In genomic region chr11:108424889-108425591, GRCm38 (mm10) we compare ENCODE assay signal across 8 mouse cellular contexts. TPM values are rescaled to one million over a fixed set of nuclear protein-coding genes. Genes with fewer than 3 reads are reported as not detected.
DNase-seq lines count a peak whose midpoint lies in the region; ATAC-seq lines count a peak whose summit lies in the region.

Gene Cep112, plus strand, starts transcription at chr11:108425192.

- DNase-seq in adrenal gland, adult (ENCODE audit: inconsistent age in 2 of 2, low spot score in 1 of 2) = peak; percentile 99
- peak; percentile 100 for DNase-seq in embryo, embryonic 10.5 days (ENCODE audit: low spot score)
- DNase-seq in gastrocnemius, postnatal 14 days = peak; percentile 97
- DNase-seq in left cerebral cortex, postnatal 10 days (ENCODE audit: extremely low spot score in 1 of 2, low spot score in 2 of 2) = peak; percentile 97 to 99
- DNase-seq in right cerebral cortex, postnatal 25 days = peak; percentile 94
- DNase-seq in urinary bladder, postnatal 4 days (ENCODE audit: low spot score in 2 of 2) = peak; percentile 97 to 98

- peak; percentile 97 for ATAC-seq in inflammation-experienced regulatory T-cells, adult 6 months
- ATAC-seq in megakaryocyte-erythroid progenitor cell, adult 5-6 weeks (replicated peaks; ENCODE audit: low FRiP score, low TSS enrichment, poor library complexity, severe bottlenecking) = peak; percentile 98

- intact Hi-C loops in gastrocnemius, postnatal 14 days (cut with DNase I; ENCODE audit: low total_unique reads) = no loop called here
- intact Hi-C loops in left cerebral cortex, postnatal 10 days (cut with DNase I) = no loop called here

RNA-seq across cellular contexts. Expression of gene Cep112, which starts in this region (rescaled TPM):
- total RNA-seq in gastrocnemius, postnatal 14 days (2021) = 1 to 10 TPM; 3.9 to 5.9 TPM
- 1 to 10 TPM in 2 of 3 experiments, under 1 TPM in 1; 0.62 to 1.8 (median 1.0) TPM for polyA plus RNA-seq in inflammation-experienced regulatory T-cells, adult 6 months (2017; shearing (Covaris generic))
- 10 to 100 TPM in 1 of 2 experiments, 1 to 10 TPM in 1; 8.0 to 10.4 TPM for total RNA-seq in left cerebral cortex, postnatal 10 days (2021)
- total RNA-seq in megakaryocyte-erythroid progenitor cell, adult 5-6 weeks (2014; fragmentation: Nextera tagmentation) = 0.11 TPM in 1 of 2 replicates, not detected in the other
- total RNA-seq in megakaryocyte-erythroid progenitor cell, adult 5-6 weeks (2017) = 0.69 TPM in 1 of 2 replicates, not detected in the other

Comparison
In these comparisons a context has a peak if more than half of its experiments do, and no peak if none do; other contexts are left out.
1. Peak in every context shown above with its lines: DNase-seq and ATAC-seq.
2. Peak in ATAC-seq in megakaryocyte-erythroid progenitor cell, adult 5-6 weeks; RNA of the gene not detected or under 1 TPM.